Mouse (Mus musculus) erythroblast, embryonic 14.5 days (primary cell): ENCODE results near the gene Tas2r120. TPM values are rescaled to one million over a fixed set of nuclear protein-coding genes. Genes with fewer than 3 reads are reported as not detected.
"Not testable (repeated sequence)": the region's sequence is repeated elsewhere in the genome, so short reads cannot be mapped to it uniquely, and the experiment has no call there.

ENCODE experiments used
- H3K27me3 ChIP-seq: 2 replicates; pipeline ENCODE4 v1.6.1; 2012; ENCODE audit warnings: inconsistent platforms; ENCODE audit not compliant: control insufficient read depth
- H3K36me3 ChIP-seq: 2 replicates; pipeline ENCODE4 v1.6.1; 2012; ENCODE audit warnings: mild to moderate bottlenecking, inconsistent platforms; ENCODE audit not compliant: control insufficient read depth
- H3K4me1 ChIP-seq: 2 replicates; pipeline ENCODE4 v1.6.1; 2012; ENCODE audit warnings: inconsistent platforms; ENCODE audit not compliant: control insufficient read depth
- H3K4me3 ChIP-seq: replicated peaks from 2 replicates; pipeline ENCODE3; 2012; ENCODE audit warnings: moderate library complexity, mild to moderate bottlenecking, inconsistent platforms
- H3K9me3 ChIP-seq: 2 replicates; pipeline ENCODE4 v1.6.1; 2012; ENCODE audit warnings: low read length, inconsistent platforms, mixed read lengths; ENCODE audit not compliant: control insufficient read depth
- GATA1 ChIP-seq: IDR thresholded peaks from 2 replicates; pipeline ENCODE4 v1.6.1; 2012; ENCODE audit warnings: low read length, inconsistent platforms, mixed read lengths
- TAL1 ChIP-seq: IDR thresholded peaks from 3 replicates; pipeline ENCODE4 v1.6.1; 2012; ENCODE audit warnings: low read length, inconsistent platforms, mixed read lengths
- polyA plus RNA-seq: library from polyadenylated mRNA; stranded (reverse); fragments of >175 nt; gene quantifications from 2 replicates; pipeline ENCODE4 v1.2.3, GENCODE M21; 2012

Gene Tas2r120
- not detected in 2 replicates for polyA plus RNA-seq

GRCm38 (mm10) chr6:132656653-132657052, at the start of gene Tas2r120:
Gene Tas2r120, plus strand, starts transcription at chr6:132656953.
- no peak for TF ChIP-seq TAL1
- no peak for TF ChIP-seq GATA1
- H3K4me1 ChIP-seq, result no peaks in the 10 kb centered on the region
- no peak within 1 kb of the TSS for H3K4me3 ChIP-seq
- no peaks in the 10 kb centered on the region for H3K36me3 ChIP-seq
- H3K27me3 ChIP-seq, result no peaks in the 10 kb centered on the region
- H3K9me3 ChIP-seq, result peaks cover 6% of the 10 kb centered on the region

DNA sequence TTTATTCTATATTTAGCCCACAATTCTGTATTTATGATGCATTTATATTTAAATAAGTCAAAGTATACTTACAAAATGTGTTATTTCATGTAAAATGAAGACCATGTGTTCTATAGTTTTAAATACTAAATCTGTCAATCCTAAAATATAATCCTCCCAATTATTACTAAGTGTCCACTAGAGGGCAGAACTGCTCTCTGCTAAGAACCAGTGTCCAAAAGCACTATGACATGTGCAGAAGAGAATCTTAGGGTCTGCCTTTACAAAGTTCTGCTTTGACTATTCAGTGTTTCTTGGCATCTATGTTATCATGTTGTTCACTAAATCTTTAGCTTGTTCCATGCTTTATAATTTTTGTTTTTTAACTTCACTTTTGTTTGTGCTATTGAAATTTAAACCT, 7.4 kb upstream of the Tas2r120 start:
- Histone ChIP-seq H3K9me3 (no peaks in the 10 kb centered on the region; the same call in 1 of the 2 replicates), H3K4me1 (no peaks in the 10 kb centered on the region), H3K36me3 (no peaks in the 10 kb centered on the region), H3K4me3 (no peak overlapping the region), H3K27me3 (no peaks in the 10 kb centered on the region)
- TF ChIP-seq GATA1 (no peak), TAL1 (no peak)

GRCm38 (mm10) chr6:132651426-132651825, 5.3 kb upstream of the Tas2r120 start, which contains the start of gene A630073D07Rik:
Gene A630073D07Rik, minus strand, starts transcription at chr6:132651526.
- no peaks in the 10 kb centered on the region for H3K9me3 ChIP-seq
- no peaks in the 10 kb centered on the region for H3K27me3 ChIP-seq
- H3K4me3 ChIP-seq, result no peak within 1 kb of the TSS
- no peak for TF ChIP-seq TAL1
- TF ChIP-seq GATA1, result no peak
- H3K4me1 ChIP-seq, result no peaks in the 10 kb centered on the region
- no peaks in the 10 kb centered on the region for H3K36me3 ChIP-seq

DNA sequence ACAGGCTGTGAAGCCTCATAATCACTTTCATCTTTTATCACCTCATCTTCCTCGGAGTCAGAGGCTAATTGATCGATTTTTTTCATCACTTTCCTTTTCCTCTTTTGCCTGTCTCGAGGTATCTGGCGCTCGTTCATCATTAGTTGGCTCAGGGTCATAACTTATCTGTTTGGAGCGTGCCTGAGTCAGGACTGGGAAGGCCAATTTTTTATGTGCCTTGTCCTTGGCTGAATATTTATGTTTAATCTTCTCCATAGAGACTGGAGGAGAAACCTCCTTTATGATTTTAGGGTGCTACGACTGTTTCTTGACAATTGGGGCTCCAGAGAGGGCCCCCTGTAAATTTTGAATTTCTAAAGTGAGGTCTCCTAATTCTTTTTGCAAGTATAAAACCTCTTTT, 34.8 kb downstream of the Tas2r120 start:
- not testable (repeated sequence) for H3K27me3 ChIP-seq, H3K4me3 ChIP-seq, H3K4me1 ChIP-seq, H3K9me3 ChIP-seq, H3K36me3 ChIP-seq

DNA sequence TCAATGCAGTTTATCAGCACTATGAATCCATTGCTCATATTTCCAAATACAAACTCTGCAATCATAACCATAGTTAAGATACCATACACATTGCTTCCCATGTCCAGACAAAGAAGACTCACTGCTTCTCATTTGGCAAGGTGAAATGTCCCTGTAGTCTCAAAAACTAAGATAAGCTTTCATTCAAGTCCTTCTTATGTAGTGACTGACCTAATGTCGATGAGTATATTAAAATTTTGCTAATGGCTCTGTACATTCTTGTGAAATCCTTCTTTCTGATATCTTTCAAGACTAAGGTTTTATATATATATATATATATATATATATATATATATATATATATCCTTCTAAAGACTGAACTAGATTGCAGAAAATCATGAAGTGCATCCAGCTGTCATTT, 44.2 kb downstream of the Tas2r120 start, which contains the start of gene Tas2r121:
Gene Tas2r121, minus strand, starts transcription at position 101 of the 400 bp plus-strand sequence.
- TF ChIP-seq TAL1, result no peak
- no peak for TF ChIP-seq GATA1
- no peaks in the 10 kb centered on the region for H3K27me3 ChIP-seq
- no peaks in the 10 kb centered on the region for H3K36me3 ChIP-seq
- no peak within 1 kb of the TSS for H3K4me3 ChIP-seq
- no peaks in the 10 kb centered on the region for H3K4me1 ChIP-seq
- H3K9me3 ChIP-seq, result no peaks in the 10 kb centered on the region

Other genes with a start within 250 kb of the Tas2r120 start
- gene Prh1, start 87.1 kb upstream of the Tas2r120 start, polyA plus RNA-seq, result not detected in 2 replicates
- not detected in 2 replicates for gene Prp2, start 61.0 kb upstream of the Tas2r120 start, polyA plus RNA-seq
- gene A630073D07Rik, start 5.4 kb upstream of the Tas2r120 start, polyA plus RNA-seq, result not detected in 2 replicates
- gene Tas2r121, start 44.1 kb downstream of the Tas2r120 start, polyA plus RNA-seq, result not detected in 2 replicates
- not detected in 2 replicates for gene Tas2r122, start 55.0 kb downstream of the Tas2r120 start, polyA plus RNA-seq
- gene Tas2r115, start 81.1 kb downstream of the Tas2r120 start, polyA plus RNA-seq, result not detected in 2 replicates
- gene Tas2r124, start 97.8 kb downstream of the Tas2r120 start, polyA plus RNA-seq, result not detected in 2 replicates
- gene Tas2r102, start 105.2 kb downstream of the Tas2r120 start, polyA plus RNA-seq, result not detected in 2 replicates
- gene Tas2r136, start 121.2 kb downstream of the Tas2r120 start, polyA plus RNA-seq, result not detected in 2 replicates
- not detected in 2 replicates for gene Tas2r117, start 145.9 kb downstream of the Tas2r120 start, polyA plus RNA-seq
- gene Tas2r123, start 190.2 kb downstream of the Tas2r120 start, polyA plus RNA-seq, result not detected in 2 replicates
- gene Tas2r116, start 198.5 kb downstream of the Tas2r120 start, polyA plus RNA-seq, result not detected in 2 replicates
- gene Tas2r110, start 211.1 kb downstream of the Tas2r120 start, polyA plus RNA-seq, result not detected in 2 replicates
- not detected in 2 replicates for gene Tas2r113, start 236.1 kb downstream of the Tas2r120 start, polyA plus RNA-seq